Mouse (Mus musculus): ENCODE data around the gene Zfhx2. TPM values are rescaled to one million over a fixed set of nuclear protein-coding genes. Genes with fewer than 3 reads are reported as not detected.
A peak's percentile ranks its signal among the peaks of the same experiment; 100 is the strongest.

Gene Zfhx2
- polyA plus RNA-seq, 1 experiment from 2014 or later, result 8.5 TPM

- Histone ChIP-seq H3K9me3 (replicated peaks; ENCODE audit: control insufficient read depth, low read length) (no peaks in the 10 kb centered on the region), H3K36me3 (ENCODE audit: control insufficient read depth, insufficient read depth, low read length) (peaks cover 8% of the 10 kb centered on the region; the same call in 1 of the 2 replicates), H3K27me3 (replicated peaks; ENCODE audit: control insufficient read depth, insufficient read depth, low read length) (peaks cover 6% of the 10 kb centered on the region; the same call in 1 of the 2 replicates), H3K4me2 (ENCODE audit: low read length) (peak within 1 kb of the TSS; percentile 96), H3K4me3 (ENCODE audit: low read depth, low read length) (peak within 1 kb of the TSS; percentile 73), H3K4me1 (ENCODE audit: control insufficient read depth, insufficient read depth, low read length) (peaks cover 20% of the 10 kb centered on the region), H3K27ac (ENCODE audit: low read depth, low read length) (peak within 1 kb of the TSS; percentile 95), H3K9ac (ENCODE audit: low read length) (peak within 1 kb of the TSS; percentile 84)
- DNase-seq (ENCODE audit: low spot score) (peak; percentile 87), ATAC-seq (peak; percentile 57)
- 5% methylated on average over 21 of the region's 21 CpGs for WGBS
Measured at GRCm38 (mm10) chr14:55116425-55117200, 24.5 kb upstream of the Zfhx2 start, which contains the start of gene Jph4. Gene Jph4, minus strand, starts transcription at chr14:55116935.

GRCm38 (mm10) chr14:55115846-55116245, 23.7 kb upstream of the Zfhx2 start:
- Histone ChIP-seq H3K27ac (ENCODE audit: low read depth, low read length) (peak overlapping the region; percentile 95), H3K4me1 (ENCODE audit: control insufficient read depth, insufficient read depth, low read length) (peaks cover 20% of the 10 kb centered on the region), H3K27me3 (replicated peaks; ENCODE audit: control insufficient read depth, insufficient read depth, low read length) (peaks cover 6% of the 10 kb centered on the region; the same call in 1 of the 2 replicates), H3K9ac (ENCODE audit: low read length) (peak overlapping the region; percentile 84), H3K4me2 (ENCODE audit: low read length) (peak overlapping the region; percentile 96), H3K36me3 (ENCODE audit: control insufficient read depth, insufficient read depth, low read length) (peaks cover 8% of the 10 kb centered on the region; the same call in 1 of the 2 replicates), H3K4me3 (ENCODE audit: low read depth, low read length) (peak overlapping the region; percentile 73), H3K9me3 (replicated peaks; ENCODE audit: control insufficient read depth, low read length) (no peaks in the 10 kb centered on the region)
- ATAC-seq (peak; percentile 38), DNase-seq (ENCODE audit: low spot score) (no peak)
- WGBS, result 0% methylated on average over 8 of the region's 8 CpGs

GRCm38 (mm10) chr14:55114759-55115701, 22.9 kb upstream of the Zfhx2 start:
- H3K27ac ChIP-seq (ENCODE audit: low read depth, low read length), result peak overlapping the region; percentile 95
- under 1% methylated on average over 42 of the region's 78 CpGs for WGBS
- H3K4me3 ChIP-seq (ENCODE audit: low read depth, low read length), result peak overlapping the region; percentile 73
- DNase-seq (ENCODE audit: low spot score) (peak; percentile 71), ATAC-seq (peak; percentile 52)
- peaks cover 20% of the 10 kb centered on the region for H3K4me1 ChIP-seq (ENCODE audit: control insufficient read depth, insufficient read depth, low read length)
- H3K4me2 ChIP-seq (ENCODE audit: low read length), result peak overlapping the region; percentile 96
- no peaks in the 10 kb centered on the region for H3K9me3 ChIP-seq (replicated peaks; ENCODE audit: control insufficient read depth, low read length)
- H3K9ac ChIP-seq (ENCODE audit: low read length), result peak overlapping the region; percentile 84
- peaks cover 8% of the 10 kb centered on the region; the same call in 1 of the 2 replicates for H3K36me3 ChIP-seq (ENCODE audit: control insufficient read depth, insufficient read depth, low read length)
- H3K27me3 ChIP-seq (replicated peaks; ENCODE audit: control insufficient read depth, insufficient read depth, low read length), result peaks cover 6% of the 10 kb centered on the region; the same call in 1 of the 2 replicates

GRCm38 (mm10) chr14:55113975-55114645, 22.0 kb upstream of the Zfhx2 start:
- peaks cover 6% of the 10 kb centered on the region; the same call in 1 of the 2 replicates for H3K27me3 ChIP-seq (replicated peaks; ENCODE audit: control insufficient read depth, insufficient read depth, low read length)
- H3K4me2 ChIP-seq (ENCODE audit: low read length), result peak overlapping the region; percentile 96
- peak overlapping the region; percentile 73 for H3K4me3 ChIP-seq (ENCODE audit: low read depth, low read length)
- WGBS, result 23% methylated on average over 26 of the region's 26 CpGs
- no peak for ATAC-seq
- peak overlapping the region; percentile 95; the same call in 1 of the 2 replicates for H3K27ac ChIP-seq (ENCODE audit: low read depth, low read length)
- H3K4me1 ChIP-seq (ENCODE audit: control insufficient read depth, insufficient read depth, low read length), result peaks cover 25% of the 10 kb centered on the region
- peaks cover 8% of the 10 kb centered on the region; the same call in 1 of the 2 replicates for H3K36me3 ChIP-seq (ENCODE audit: control insufficient read depth, insufficient read depth, low read length)
- no peaks in the 10 kb centered on the region for H3K9me3 ChIP-seq (replicated peaks; ENCODE audit: control insufficient read depth, low read length)
- H3K9ac ChIP-seq (ENCODE audit: low read length), result peak overlapping the region; percentile 84
- DNase-seq (ENCODE audit: low spot score), result no peak

- H3K9me3 ChIP-seq (replicated peaks; ENCODE audit: control insufficient read depth, low read length), result no peaks in the 10 kb centered on the region
- peaks cover 31% of the 10 kb centered on the region for H3K4me1 ChIP-seq (ENCODE audit: control insufficient read depth, insufficient read depth, low read length)
- ATAC-seq, result no peak
- no peak for DNase-seq (ENCODE audit: low spot score)
- peaks cover 6% of the 10 kb centered on the region; the same call in 1 of the 2 replicates for H3K27me3 ChIP-seq (replicated peaks; ENCODE audit: control insufficient read depth, insufficient read depth, low read length)
- WGBS, result 80% methylated on average over 51 of the region's 51 CpGs
- peak overlapping the region; percentile 32 for H3K9ac ChIP-seq (ENCODE audit: low read length)
- H3K27ac ChIP-seq (ENCODE audit: low read depth, low read length), result no peak overlapping the region
- H3K36me3 ChIP-seq (ENCODE audit: control insufficient read depth, insufficient read depth, low read length), result peaks cover 8% of the 10 kb centered on the region; the same call in 1 of the 2 replicates
- peak overlapping the region; percentile 96 for H3K4me2 ChIP-seq (ENCODE audit: low read length)
- peak overlapping the region; percentile 73 for H3K4me3 ChIP-seq (ENCODE audit: low read depth, low read length)
Measured at GRCm38 (mm10) chr14:55113351-55113974, 21.3 kb upstream of the Zfhx2 start.

- no peak overlapping the region for H3K9ac ChIP-seq (ENCODE audit: low read length)
- peak overlapping the region; percentile 9; the same call in 1 of the 2 replicates for H3K4me2 ChIP-seq (ENCODE audit: low read length)
- DNase-seq (ENCODE audit: low spot score) (no peak), ATAC-seq (no peak)
- H3K36me3 ChIP-seq (ENCODE audit: control insufficient read depth, insufficient read depth, low read length), result peaks cover 8% of the 10 kb centered on the region; the same call in 1 of the 2 replicates
- no peak overlapping the region for H3K4me3 ChIP-seq (ENCODE audit: low read depth, low read length)
- H3K27ac ChIP-seq (ENCODE audit: low read depth, low read length), result no peak overlapping the region
- WGBS, result 72% methylated on average over 2 of the region's 2 CpGs
- H3K27me3 ChIP-seq (replicated peaks; ENCODE audit: control insufficient read depth, insufficient read depth, low read length), result peaks cover 6% of the 10 kb centered on the region; the same call in 1 of the 2 replicates
- H3K4me1 ChIP-seq (ENCODE audit: control insufficient read depth, insufficient read depth, low read length), result peaks cover 32% of the 10 kb centered on the region
- no peaks in the 10 kb centered on the region for H3K9me3 ChIP-seq (replicated peaks; ENCODE audit: control insufficient read depth, low read length)
Measured at GRCm38 (mm10) chr14:55111720-55112119, 19.6 kb upstream of the Zfhx2 start.

- peaks cover 8% of the 10 kb centered on the region; the same call in 1 of the 2 replicates for H3K36me3 ChIP-seq (ENCODE audit: control insufficient read depth, insufficient read depth, low read length)
- no peak overlapping the region for H3K27ac ChIP-seq (ENCODE audit: low read depth, low read length)
- peaks cover 44% of the 10 kb centered on the region for H3K4me1 ChIP-seq (ENCODE audit: control insufficient read depth, insufficient read depth, low read length)
- DNase-seq (ENCODE audit: low spot score), result no peak
- 31% methylated on average over 9 of the region's 9 CpGs for WGBS
- H3K9me3 ChIP-seq (replicated peaks; ENCODE audit: control insufficient read depth, low read length), result no peaks in the 10 kb centered on the region
- no peak overlapping the region for H3K9ac ChIP-seq (ENCODE audit: low read length)
- H3K4me2 ChIP-seq (ENCODE audit: low read length), result no peak overlapping the region
- ATAC-seq, result no peak
- peaks cover 6% of the 10 kb centered on the region; the same call in 1 of the 2 replicates for H3K27me3 ChIP-seq (replicated peaks; ENCODE audit: control insufficient read depth, insufficient read depth, low read length)
- H3K4me3 ChIP-seq (ENCODE audit: low read depth, low read length), result no peak overlapping the region
Measured at GRCm38 (mm10) chr14:55110076-55110475, 18.0 kb upstream of the Zfhx2 start.
